Mouse (Mus musculus) liver, embryonic 14.5 days (tissue): ENCODE measurements around the gene Sema7a.

Source experiments
- CTCF ChIP-seq: IDR thresholded peaks from 2 replicates; pipeline ENCODE4 v1.5.1; 2016; ENCODE audit warnings: antibody characterized with exemption, low read depth, control low read depth
- EP300 ChIP-seq: IDR thresholded peaks from 2 replicates; pipeline ENCODE4 v1.6.1; 2016; ENCODE audit warnings: antibody characterized with exemption, low read depth

GRCm38 (mm10) chr9:57968166-57968771 lies 28.4 kb downstream of the Sema7a start:
- TF ChIP-seq CTCF = no peak
- TF ChIP-seq EP300 = no peak
